Mouse (Mus musculus) liver (tissue): ENCODE measurements around the gene Colca2.

Source experiments
- DNase-seq: peaks from one replicate; pipeline ENCODE4 v3.0.0-alpha.2; 2020; ENCODE audit warnings: mixed read lengths

Colca2 gene

DNA sequence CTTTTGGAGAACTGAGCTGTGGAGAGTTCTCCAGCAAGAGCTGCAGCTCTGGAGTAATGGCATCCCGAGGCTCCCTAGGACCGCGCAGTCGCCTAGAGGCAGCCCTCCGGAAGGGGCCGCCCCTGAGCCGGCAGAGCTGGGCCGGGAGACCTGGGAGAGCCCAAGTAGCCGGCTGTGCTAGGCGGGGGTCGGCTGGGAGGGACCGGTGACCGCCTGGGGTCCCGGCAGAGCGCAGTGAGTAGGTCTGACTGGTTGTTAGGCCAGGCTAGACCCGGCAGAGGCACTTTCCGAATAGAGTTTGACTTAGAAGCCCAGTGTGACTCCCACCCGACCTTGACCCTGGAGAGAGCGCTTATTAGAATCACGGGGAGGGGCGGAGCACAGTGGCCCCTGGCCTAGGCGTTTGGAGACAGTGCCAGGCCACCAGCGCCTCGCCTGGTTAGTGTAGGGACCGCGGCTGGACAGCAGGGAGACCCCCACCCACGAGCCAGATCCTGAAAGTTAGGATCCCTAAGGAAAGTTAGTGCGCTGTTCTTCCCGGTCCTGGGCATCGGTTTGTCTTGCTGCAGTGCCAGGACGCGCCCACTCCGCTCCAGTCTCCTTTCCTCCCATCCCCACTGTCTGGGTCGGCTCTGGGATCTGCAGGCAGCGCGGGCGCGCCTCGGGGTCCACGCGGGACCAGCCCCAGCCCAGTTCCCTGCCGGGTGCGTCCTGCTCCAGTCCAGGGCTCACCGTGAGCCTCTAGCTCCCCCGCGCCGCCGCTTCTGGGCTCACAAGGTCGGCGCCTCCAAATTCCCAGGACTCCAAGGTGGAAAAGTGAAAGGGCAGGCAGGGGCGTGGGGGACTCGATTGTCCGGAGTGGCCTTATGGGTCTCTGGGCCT is at the start of gene Colca2:
Gene Colca2, minus strand, starts transcription at position 70 of the 882 bp plus-strand sequence.
- DNase-seq: peak; percentile 65

DNA sequence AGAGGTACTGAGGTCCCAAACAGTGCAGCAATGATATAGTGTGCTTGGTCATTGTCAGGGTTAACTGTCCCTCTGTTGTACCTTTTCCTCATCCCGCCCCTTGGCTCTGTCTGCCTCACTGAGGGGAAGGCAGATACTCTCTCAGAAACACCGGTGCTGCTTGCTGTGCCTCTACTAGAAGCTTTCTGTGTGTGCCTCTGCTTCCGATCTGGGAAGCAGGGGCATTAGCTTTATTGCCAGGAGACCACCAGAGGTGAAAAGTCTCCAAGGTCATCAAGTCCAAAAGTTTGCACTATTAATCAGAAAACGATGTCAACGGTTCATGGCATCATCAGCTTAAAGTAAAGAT is 49.2 kb upstream of the Colca2 start:
- DNase-seq: no peak

DNA sequence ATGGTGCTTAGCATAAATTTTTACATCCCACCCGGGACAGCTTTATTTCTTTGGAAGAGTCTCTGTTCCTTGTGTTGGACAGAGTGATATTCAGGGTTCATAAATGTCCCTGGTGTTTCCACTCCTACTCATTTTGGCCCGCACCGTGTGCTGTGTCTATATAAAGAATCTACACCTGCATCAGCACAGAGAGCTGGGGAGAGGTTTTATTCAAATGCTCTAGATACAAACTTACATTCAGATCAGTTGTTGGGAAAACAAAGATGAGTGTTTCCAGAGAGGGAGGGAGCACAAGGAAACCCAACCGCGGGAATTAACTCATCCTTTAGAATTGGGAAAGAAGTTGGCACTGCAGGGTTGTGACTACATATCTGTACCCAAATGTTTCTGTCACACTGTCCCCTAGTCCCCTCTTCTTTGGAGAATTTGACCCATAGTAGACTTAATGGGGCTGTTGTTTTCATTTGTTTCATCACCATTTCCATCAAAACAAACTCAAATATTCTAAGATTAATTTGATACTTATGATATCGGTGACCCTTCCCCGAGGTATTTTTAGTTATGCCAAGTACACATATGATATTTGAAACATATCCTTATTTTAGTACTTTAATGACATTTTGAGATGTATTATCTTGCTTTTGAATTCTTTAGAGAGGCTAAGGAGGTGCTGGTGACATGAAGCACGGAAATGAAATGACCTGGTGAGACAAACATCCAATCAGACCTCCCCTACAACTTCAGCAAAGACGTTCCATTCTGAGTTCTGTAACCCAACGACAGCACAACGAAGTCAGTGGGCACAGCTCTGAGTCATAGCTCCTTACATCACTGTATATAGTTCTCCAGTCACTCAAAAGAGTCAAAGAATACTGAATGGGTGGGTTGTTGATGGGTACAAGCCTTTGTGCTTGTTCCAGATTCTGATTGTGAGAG is 48.5 kb upstream of the Colca2 start:
- DNase-seq: no peak

DNA sequence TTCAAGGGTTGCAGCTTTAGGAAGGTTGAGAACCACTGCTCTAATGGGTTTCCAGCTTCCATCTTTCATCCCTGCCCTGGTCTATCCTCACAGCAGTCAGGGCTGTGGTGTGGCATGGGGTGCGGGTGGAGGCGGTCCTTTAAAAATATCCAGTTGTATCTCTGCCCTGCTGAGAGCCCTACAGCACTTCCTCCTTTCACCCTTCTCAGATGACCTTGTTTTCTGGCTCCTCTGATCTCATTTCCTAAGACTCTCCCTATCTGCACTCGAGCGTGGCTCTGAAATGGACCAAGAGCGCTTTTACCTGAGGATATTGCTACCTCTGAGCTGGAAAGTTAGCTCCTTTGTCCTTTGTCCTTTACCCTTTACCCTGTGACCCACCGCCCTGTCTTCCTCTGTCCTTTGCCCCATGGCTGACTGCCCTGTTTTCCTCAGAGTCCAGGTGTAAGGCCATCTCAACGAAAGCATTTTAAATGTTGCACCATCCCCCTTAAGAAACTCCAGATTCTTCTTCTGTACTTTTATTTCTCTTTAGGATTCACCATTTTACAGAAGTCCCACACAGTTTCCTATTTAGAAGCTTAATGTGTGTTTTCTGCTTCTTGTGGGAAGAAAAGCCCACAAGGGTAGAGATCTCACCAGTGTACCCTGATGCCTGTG is 46.2 kb upstream of the Colca2 start:
- DNase-seq: no peak

- DNase-seq: no peak
Observed at GRCm38 (mm10) chr9:51320096-51320495, 41.7 kb upstream of the Colca2 start.

DNA sequence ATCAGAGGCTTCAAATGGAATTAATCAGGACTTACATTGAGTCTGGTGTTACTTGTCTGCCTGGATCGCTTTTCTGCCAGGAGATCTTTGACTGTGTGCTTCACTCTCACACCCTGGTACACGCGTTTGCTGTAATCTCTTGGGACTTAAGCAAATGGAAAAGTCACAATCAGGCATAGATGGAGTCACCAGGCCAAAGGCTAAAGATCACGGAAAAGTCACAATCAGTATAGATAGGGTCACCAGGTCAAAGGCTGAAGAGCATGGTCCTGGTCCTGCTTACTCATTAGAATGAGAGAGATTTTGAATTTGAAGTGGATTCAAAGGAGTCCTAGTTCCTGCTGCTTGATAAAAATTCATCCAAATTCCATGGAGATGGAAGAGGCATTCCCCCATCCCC is 39.9 kb upstream of the Colca2 start:
- DNase-seq: no peak

GRCm38 (mm10) chr9:51317322-51317721 is 39.0 kb upstream of the Colca2 start:
- no peak for DNase-seq

DNA sequence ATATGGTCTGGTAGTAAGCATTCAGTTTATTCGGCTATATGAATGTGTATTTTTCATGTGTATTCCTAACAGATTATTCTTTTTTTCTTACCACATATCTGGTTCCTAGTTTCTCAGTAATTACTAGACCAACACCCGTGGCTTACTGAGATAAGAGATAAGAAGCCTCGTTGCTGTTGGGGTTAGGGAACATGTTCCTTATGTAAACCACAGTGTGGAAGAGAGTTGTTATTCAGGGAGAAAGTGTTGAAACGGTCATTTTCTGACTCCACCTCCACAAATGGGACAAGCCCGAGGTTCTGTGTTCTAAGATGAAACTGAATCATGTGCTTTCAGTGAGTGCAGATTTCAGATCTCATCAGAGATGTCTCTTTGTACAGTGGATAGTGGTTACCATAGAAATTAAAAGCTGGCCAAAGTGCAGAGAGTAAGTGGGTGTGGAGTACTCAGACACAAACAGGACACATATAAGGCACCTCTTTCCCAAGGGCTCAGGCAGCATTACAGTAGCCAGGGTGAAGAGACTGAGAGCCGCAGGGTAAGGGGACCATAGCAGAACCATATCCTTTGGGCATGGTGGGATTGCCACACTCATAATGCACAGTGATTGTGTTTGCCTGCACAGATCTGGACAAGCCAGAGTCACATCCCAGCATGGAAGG is 37.2 kb upstream of the Colca2 start:
- DNase-seq: no peak

DNA sequence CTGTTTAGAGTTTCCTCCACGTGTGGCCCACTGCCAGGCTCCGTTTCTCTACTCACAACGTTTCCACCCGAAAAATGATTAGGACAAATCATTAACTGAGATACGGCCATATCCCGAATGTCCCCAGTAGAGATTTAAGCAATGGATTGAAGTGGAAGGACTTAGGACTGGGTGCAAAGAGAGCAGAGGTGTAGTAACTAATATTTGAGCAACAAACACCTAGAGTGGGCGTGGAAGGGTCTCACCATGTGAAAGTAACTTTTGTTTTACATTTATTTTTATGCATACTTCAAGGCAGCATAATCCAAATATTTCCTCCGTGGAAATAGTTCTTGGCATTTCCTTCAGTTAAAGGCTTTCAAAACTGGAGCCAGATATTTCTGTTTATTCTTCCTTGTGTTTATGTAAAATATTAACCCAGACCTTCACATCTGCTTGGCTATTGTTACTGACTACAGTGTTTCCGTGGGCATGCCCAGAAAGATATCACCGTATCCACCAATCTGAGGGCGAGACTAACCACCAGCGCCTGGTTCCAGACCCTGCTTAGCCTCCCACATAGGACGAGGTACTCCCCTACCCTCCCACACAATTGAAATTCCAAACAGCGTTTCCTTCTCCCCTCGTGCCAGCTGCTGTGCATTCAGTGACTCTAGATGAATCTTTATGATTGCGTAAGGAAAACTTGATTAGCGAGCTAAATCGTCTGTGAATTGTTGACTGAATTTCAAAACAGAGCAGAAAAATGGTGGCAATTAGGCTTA is 34.4 kb upstream of the Colca2 start:
- no peak for DNase-seq

DNA sequence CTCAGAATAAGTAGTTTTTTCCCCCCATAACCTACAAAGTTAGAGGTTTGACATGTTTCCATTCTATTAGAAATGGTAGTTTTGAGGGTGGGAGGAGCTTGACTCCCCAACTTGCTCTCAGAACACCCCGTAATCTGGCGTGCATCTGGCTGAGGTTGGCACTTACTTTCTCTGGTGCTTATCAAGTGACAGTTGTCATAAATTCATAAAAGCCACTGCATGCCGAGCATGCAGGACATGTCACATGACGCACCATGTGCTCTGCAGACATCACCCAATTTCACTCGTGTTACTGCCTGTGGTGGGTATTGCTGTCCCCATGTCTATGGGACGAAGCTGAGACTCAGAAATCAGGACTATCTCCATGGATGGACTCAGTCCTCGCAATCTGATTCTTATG is 32.1 kb upstream of the Colca2 start:
- DNase-seq: no peak

- no peak for DNase-seq
Observed at GRCm38 (mm10) chr9:51306351-51306750, 28.0 kb upstream of the Colca2 start.

GRCm38 (mm10) chr9:51305146-51305545 is 26.8 kb upstream of the Colca2 start:
- no peak for DNase-seq

GRCm38 (mm10) chr9:51303980-51304379 is 25.6 kb upstream of the Colca2 start:
- DNase-seq: no peak

- DNase-seq: no peak
Observed at GRCm38 (mm10) chr9:51293541-51293940, 15.2 kb upstream of the Colca2 start.

GRCm38 (mm10) chr9:51292674-51293073 is 14.3 kb upstream of the Colca2 start:
- peak; percentile 66 for DNase-seq

- DNase-seq: no peak
Observed at GRCm38 (mm10) chr9:51290980-51291379, 12.6 kb upstream of the Colca2 start.

- no peak for DNase-seq
Observed at GRCm38 (mm10) chr9:51286079-51286478, 7.7 kb upstream of the Colca2 start.

DNA sequence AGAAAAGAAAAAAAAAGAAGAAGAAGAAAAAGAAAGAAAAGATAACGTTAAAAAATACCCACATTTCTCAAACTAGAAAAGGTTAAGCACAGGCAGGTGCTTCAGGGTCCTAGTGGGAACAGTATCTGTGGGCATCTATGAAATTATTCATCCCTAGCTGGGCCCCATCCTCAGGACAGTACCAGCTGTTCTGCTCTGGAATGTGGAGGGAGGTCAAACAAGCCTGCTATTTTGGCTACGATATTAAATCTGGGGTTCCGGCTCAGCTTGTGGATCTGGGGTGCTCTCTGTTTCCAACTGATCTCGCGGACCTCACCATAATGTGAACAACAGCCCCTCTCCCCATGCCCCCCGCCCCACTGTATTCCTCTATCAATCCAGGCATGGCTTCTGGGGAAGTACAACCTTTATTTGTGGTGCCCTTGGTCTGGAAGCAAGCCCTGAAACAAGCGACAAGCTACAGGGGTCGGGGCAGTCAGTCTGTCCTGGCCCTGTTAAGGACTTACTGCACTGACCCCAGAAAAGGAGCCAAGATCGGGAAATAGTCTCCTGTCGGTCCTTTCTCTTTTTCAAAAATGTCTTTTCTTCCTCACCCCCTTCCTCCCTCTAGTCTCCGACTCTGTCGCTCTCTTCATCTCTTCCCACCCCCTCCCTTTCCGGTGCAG is 403 bp downstream of the Colca2 start:
- no peak for DNase-seq

GRCm38 (mm10) chr9:51274678-51275077 is 3.7 kb downstream of the Colca2 start:
- no peak for DNase-seq

GRCm38 (mm10) chr9:51273581-51274154 is 4.7 kb downstream of the Colca2 start:
- DNase-seq: peak; percentile 8

- DNase-seq: no peak
Observed at GRCm38 (mm10) chr9:51272102-51272501, 6.3 kb downstream of the Colca2 start.
